Mouse (Mus musculus) embryonic fibroblast, embryonic 13.5 days (primary cell): ENCODE results near the gene Prkrip1.

Experiments used
- CTCF ChIP-seq: IDR thresholded peaks from 2 replicates; pipeline ENCODE4 v1.5.1; 2011; ENCODE audit warnings: mild to moderate bottlenecking, control low read depth, low read length, moderate library complexity, borderline replicate concordance; ENCODE audit not compliant: insufficient read depth
- POLR2A ChIP-seq: IDR thresholded peaks from 2 replicates; pipeline ENCODE4 v1.6.1; 2011; ENCODE audit warnings: low read depth, mild to moderate bottlenecking, control low read depth, low read length, moderate library complexity

DNA sequence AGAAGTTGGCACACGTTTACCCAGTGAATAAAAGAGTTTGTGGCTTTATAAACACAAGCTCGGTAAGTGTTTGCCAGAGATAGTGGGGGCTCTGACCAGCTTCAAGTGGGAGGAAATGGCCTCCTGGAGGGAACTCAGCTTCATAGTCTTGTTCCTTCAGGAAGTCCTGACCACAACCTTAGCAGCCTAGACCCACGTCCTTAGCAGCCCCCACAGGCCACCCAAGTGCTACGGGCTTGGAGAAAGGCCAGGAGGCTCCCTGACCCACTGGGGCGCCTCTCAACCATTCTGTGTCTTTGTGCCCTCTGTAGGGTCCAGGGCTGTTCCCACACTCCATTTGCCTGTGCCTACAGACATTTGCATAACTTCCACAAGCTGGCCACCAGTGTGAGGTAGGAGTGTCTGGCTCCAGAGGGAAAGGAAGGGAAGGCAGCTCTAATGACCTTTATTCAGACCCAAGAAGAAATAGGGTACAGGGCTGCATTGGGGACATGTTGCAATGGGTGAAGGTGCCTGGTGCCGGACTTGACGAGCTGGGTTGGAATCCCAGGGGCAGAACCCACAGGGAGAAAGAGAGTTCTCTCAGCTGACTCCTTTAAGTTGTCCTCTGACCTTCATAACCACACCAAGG, 27.6 kb upstream of the Prkrip1 start:
- TF ChIP-seq CTCF (no peak), POLR2A (no peak)
